Mouse (Mus musculus): ENCODE data around the gene C9orf72. TPM values are rescaled to one million over a fixed set of nuclear protein-coding genes. Genes with fewer than 3 reads are reported as not detected.

Gene C9orf72
- polyA plus RNA-seq, 1 experiment from 2014 or later, result 15.4 TPM

- Histone ChIP-seq H3K27me3 (no peaks in the 10 kb centered on the region), H3K9me3 (replicated peaks) (no peaks in the 10 kb centered on the region), H3K4me2 (replicated peaks) (no peak overlapping the region), H3K4me3 (replicated peaks) (no peak overlapping the region), H3K4me1 (peaks cover 7% of the 10 kb centered on the region), H3K36me3 (no peaks in the 10 kb centered on the region), H3K9ac (no peak overlapping the region), H3K27ac (replicated peaks) (no peak overlapping the region)
- WGBS, result 77% methylated on average over 2 of the region's 2 CpGs
- no peak for ATAC-seq (ENCODE audit: insufficient number of reproducible peaks, low FRiP score, low TSS enrichment, low read depth)
Observed at GRCm38 (mm10) chr4:35175566-35175965, 50.4 kb downstream of the C9orf72 start.

GRCm38 (mm10) chr4:35173551-35173950, 52.4 kb downstream of the C9orf72 start:
- ATAC-seq (ENCODE audit: insufficient number of reproducible peaks, low FRiP score, low TSS enrichment, low read depth), result peak; percentile 36; the same call in 1 of the 2 replicates
- 46% methylated on average over 1 of the region's 1 CpGs for WGBS
- H3K27me3 ChIP-seq, result no peaks in the 10 kb centered on the region
- H3K9me3 ChIP-seq (replicated peaks), result no peaks in the 10 kb centered on the region
- H3K4me1 ChIP-seq, result peaks cover 18% of the 10 kb centered on the region
- no peak overlapping the region for H3K9ac ChIP-seq
- no peak overlapping the region for H3K4me3 ChIP-seq (replicated peaks)
- H3K27ac ChIP-seq (replicated peaks), result 0 out of 2 replicates have a peak overlapping the region, but pooled peaks have one; percentile 3
- no peak overlapping the region for H3K4me2 ChIP-seq (replicated peaks)
- H3K36me3 ChIP-seq, result no peaks in the 10 kb centered on the region

GRCm38 (mm10) chr4:35172471-35172870, 53.5 kb downstream of the C9orf72 start:
- WGBS, result 92% methylated on average over 2 of the region's 2 CpGs
- Histone ChIP-seq H3K4me3 (replicated peaks) (no peak overlapping the region), H3K27ac (replicated peaks) (no peak overlapping the region), H3K4me2 (replicated peaks) (no peak overlapping the region), H3K36me3 (no peaks in the 10 kb centered on the region), H3K4me1 (peaks cover 13% of the 10 kb centered on the region; the same call in 1 of the 2 replicates), H3K27me3 (no peaks in the 10 kb centered on the region), H3K9me3 (replicated peaks) (no peaks in the 10 kb centered on the region), H3K9ac (no peak overlapping the region)
- no peak for ATAC-seq (ENCODE audit: insufficient number of reproducible peaks, low FRiP score, low TSS enrichment, low read depth)

GRCm38 (mm10) chr4:35169571-35170125, 56.3 kb downstream of the C9orf72 start:
- ATAC-seq (ENCODE audit: insufficient number of reproducible peaks, low FRiP score, low TSS enrichment, low read depth), result peak; percentile 25; the same call in 1 of the 2 replicates
- Histone ChIP-seq H3K36me3 (no peaks in the 10 kb centered on the region), H3K27me3 (no peaks in the 10 kb centered on the region), H3K27ac (replicated peaks) (no peak overlapping the region), H3K9me3 (replicated peaks) (no peaks in the 10 kb centered on the region), H3K9ac (no peak overlapping the region), H3K4me1 (peaks cover 13% of the 10 kb centered on the region; the same call in 1 of the 2 replicates), H3K4me3 (replicated peaks) (no peak overlapping the region), H3K4me2 (replicated peaks) (no peak overlapping the region)
- WGBS, result 29% methylated on average over 13 of the region's 13 CpGs

GRCm38 (mm10) chr4:35167855-35168254, 58.1 kb downstream of the C9orf72 start:
- peaks cover 13% of the 10 kb centered on the region; the same call in 1 of the 2 replicates for H3K4me1 ChIP-seq
- H3K4me2 ChIP-seq (replicated peaks), result no peak overlapping the region
- no peaks in the 10 kb centered on the region for H3K36me3 ChIP-seq
- no peak; the same call in 1 of the 2 replicates for ATAC-seq (ENCODE audit: insufficient number of reproducible peaks, low FRiP score, low TSS enrichment, low read depth)
- H3K27ac ChIP-seq (replicated peaks), result no peak overlapping the region
- H3K9me3 ChIP-seq (replicated peaks), result no peaks in the 10 kb centered on the region
- H3K4me3 ChIP-seq (replicated peaks), result no peak overlapping the region
- no peaks in the 10 kb centered on the region for H3K27me3 ChIP-seq
- 81% methylated on average over 5 of the region's 5 CpGs for WGBS
- no peak overlapping the region for H3K9ac ChIP-seq

- H3K9ac ChIP-seq, result no peak overlapping the region
- no peak overlapping the region for H3K4me2 ChIP-seq (replicated peaks)
- 74% methylated on average over 3 of the region's 3 CpGs for WGBS
- H3K4me3 ChIP-seq (replicated peaks), result no peak overlapping the region
- no peaks in the 10 kb centered on the region for H3K27me3 ChIP-seq
- no peak overlapping the region for H3K27ac ChIP-seq (replicated peaks)
- H3K9me3 ChIP-seq (replicated peaks), result no peaks in the 10 kb centered on the region
- H3K36me3 ChIP-seq, result no peaks in the 10 kb centered on the region
- ATAC-seq (ENCODE audit: insufficient number of reproducible peaks, low FRiP score, low TSS enrichment, low read depth), result no peak; the same call in 1 of the 2 replicates
- peaks cover 13% of the 10 kb centered on the region; the same call in 1 of the 2 replicates for H3K4me1 ChIP-seq
Observed at GRCm38 (mm10) chr4:35165947-35166346, 60.0 kb downstream of the C9orf72 start.

GRCm38 (mm10) chr4:35165275-35165674, 60.7 kb downstream of the C9orf72 start:
- no peaks in the 10 kb centered on the region for H3K9me3 ChIP-seq (replicated peaks)
- ATAC-seq (ENCODE audit: insufficient number of reproducible peaks, low FRiP score, low TSS enrichment, low read depth), result no peak
- peaks cover 12% of the 10 kb centered on the region; the same call in 1 of the 2 replicates for H3K4me1 ChIP-seq
- 73% methylated on average over 2 of the region's 2 CpGs for WGBS
- H3K4me2 ChIP-seq (replicated peaks), result no peak overlapping the region
- no peaks in the 10 kb centered on the region for H3K27me3 ChIP-seq
- H3K36me3 ChIP-seq, result no peaks in the 10 kb centered on the region
- no peak overlapping the region for H3K9ac ChIP-seq
- H3K27ac ChIP-seq (replicated peaks), result no peak overlapping the region
- H3K4me3 ChIP-seq (replicated peaks), result no peak overlapping the region

- no peaks in the 10 kb centered on the region for H3K9me3 ChIP-seq (replicated peaks)
- peaks cover 16% of the 10 kb centered on the region for H3K4me1 ChIP-seq
- WGBS, result 67% methylated on average over 11 of the region's 11 CpGs
- H3K27me3 ChIP-seq, result peaks cover 4% of the 10 kb centered on the region; the same call in 1 of the 2 replicates
- H3K36me3 ChIP-seq, result no peaks in the 10 kb centered on the region
- no peak overlapping the region for H3K4me3 ChIP-seq (replicated peaks)
- H3K4me2 ChIP-seq (replicated peaks), result no peak overlapping the region
- ATAC-seq (ENCODE audit: insufficient number of reproducible peaks, low FRiP score, low TSS enrichment, low read depth), result no peak
- no peak overlapping the region for H3K9ac ChIP-seq
- no peak overlapping the region for H3K27ac ChIP-seq (replicated peaks)
Observed at GRCm38 (mm10) chr4:35157815-35158214, 68.2 kb downstream of the C9orf72 start.

- Histone ChIP-seq H3K27ac (replicated peaks) (peak within 1 kb of the TSS; percentile 82), H3K9me3 (replicated peaks) (no peaks in the 10 kb centered on the region), H3K36me3 (no peaks in the 10 kb centered on the region), H3K4me2 (replicated peaks) (peak within 1 kb of the TSS; percentile 86), H3K4me3 (replicated peaks) (peak within 1 kb of the TSS; percentile 61), H3K27me3 (peaks cover 4% of the 10 kb centered on the region; the same call in 1 of the 2 replicates), H3K4me1 (peaks cover 16% of the 10 kb centered on the region), H3K9ac (peak within 1 kb of the TSS; percentile 51)
- WGBS, result under 1% methylated on average over 50 of the region's 50 CpGs
- ATAC-seq (ENCODE audit: insufficient number of reproducible peaks, low FRiP score, low TSS enrichment, low read depth), result peak; percentile 79
Observed at GRCm38 (mm10) chr4:35156751-35157611, 69.0 kb downstream of the C9orf72 start, which contains the start of gene Mob3b. TSS of gene Mob3b (minus strand) at chr4:35157484.

GRCm38 (mm10) chr4:35156149-35156611, 69.8 kb downstream of the C9orf72 start:
- H3K9ac ChIP-seq, result peak overlapping the region; percentile 51
- ATAC-seq (ENCODE audit: insufficient number of reproducible peaks, low FRiP score, low TSS enrichment, low read depth), result peak; percentile 75
- peak overlapping the region; percentile 61 for H3K4me3 ChIP-seq (replicated peaks)
- H3K4me2 ChIP-seq (replicated peaks), result peak overlapping the region; percentile 86
- peak overlapping the region; percentile 82 for H3K27ac ChIP-seq (replicated peaks)
- under 1% methylated on average over 26 of the region's 26 CpGs for WGBS
- H3K36me3 ChIP-seq, result no peaks in the 10 kb centered on the region
- peaks cover 16% of the 10 kb centered on the region for H3K4me1 ChIP-seq
- no peaks in the 10 kb centered on the region for H3K9me3 ChIP-seq (replicated peaks)
- peaks cover 4% of the 10 kb centered on the region; the same call in 1 of the 2 replicates for H3K27me3 ChIP-seq

Measured in embryonic facial prominence, embryonic 15.5 days (tissue).